Mouse (Mus musculus): ENCODE data around the gene Lrp2.
A peak's percentile ranks its signal among the peaks of the same experiment; 100 is the strongest.

The Lrp2 gene

GRCm38 (mm10) chr2:69511766-69512165 is 74.1 kb downstream of the Lrp2 start:
- no peak for DNase-seq (ENCODE audit: low spot score)

DNA sequence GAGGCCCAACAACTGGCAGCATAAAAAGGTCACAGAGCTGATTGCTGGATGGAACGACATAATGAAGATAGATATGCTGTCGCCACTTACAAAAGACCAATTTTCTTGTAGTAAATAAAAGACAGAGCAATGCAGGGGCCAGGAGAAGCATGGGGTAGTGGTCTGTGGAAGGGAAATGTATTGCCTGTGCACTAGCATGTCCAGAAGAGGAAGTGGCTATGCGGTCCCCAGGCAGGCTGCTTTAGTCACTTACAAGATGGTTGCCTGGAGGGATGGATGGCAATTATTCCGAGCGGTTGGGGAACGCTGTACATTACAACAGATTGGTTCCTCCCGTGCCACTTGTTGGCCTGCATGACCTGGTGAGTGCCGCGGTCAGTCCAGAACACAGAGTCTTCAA is 85.5 kb downstream of the Lrp2 start:
- no peak for DNase-seq (ENCODE audit: low spot score)

- DNase-seq (ENCODE audit: low spot score): peak; percentile 20
Observed at GRCm38 (mm10) chr2:69493130-69493529, 92.7 kb downstream of the Lrp2 start.

- DNase-seq (ENCODE audit: low spot score): no peak
Observed at GRCm38 (mm10) chr2:69480965-69481364, 104.9 kb downstream of the Lrp2 start.

- no peak for DNase-seq (ENCODE audit: low spot score)
Observed at GRCm38 (mm10) chr2:69479859-69480258, 106.0 kb downstream of the Lrp2 start.

GRCm38 (mm10) chr2:69476901-69477300 is 109.0 kb downstream of the Lrp2 start:
- peak; percentile 3 for DNase-seq (ENCODE audit: low spot score)

GRCm38 (mm10) chr2:69475177-69475576 is 110.7 kb downstream of the Lrp2 start:
- no peak for DNase-seq (ENCODE audit: low spot score)

DNA sequence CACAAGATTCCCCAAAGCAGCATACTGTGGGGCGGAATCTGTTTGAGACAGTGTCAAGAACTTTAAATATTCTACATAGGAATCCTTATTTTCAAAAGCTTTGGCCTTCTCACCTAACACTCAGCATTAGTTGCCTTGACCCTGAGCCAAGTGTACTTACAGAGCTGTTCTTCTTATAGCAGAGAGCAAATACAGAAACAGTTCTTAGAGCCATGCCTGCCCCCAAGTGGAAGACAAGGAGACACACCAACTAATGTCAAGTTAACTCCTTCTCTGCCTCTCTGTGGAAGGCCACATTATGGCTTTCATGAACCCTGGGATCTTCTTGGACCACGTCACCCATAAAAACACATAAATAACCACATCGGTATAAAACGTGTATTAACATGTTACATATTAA is 114.0 kb downstream of the Lrp2 start:
- no peak for DNase-seq (ENCODE audit: low spot score)

DNA sequence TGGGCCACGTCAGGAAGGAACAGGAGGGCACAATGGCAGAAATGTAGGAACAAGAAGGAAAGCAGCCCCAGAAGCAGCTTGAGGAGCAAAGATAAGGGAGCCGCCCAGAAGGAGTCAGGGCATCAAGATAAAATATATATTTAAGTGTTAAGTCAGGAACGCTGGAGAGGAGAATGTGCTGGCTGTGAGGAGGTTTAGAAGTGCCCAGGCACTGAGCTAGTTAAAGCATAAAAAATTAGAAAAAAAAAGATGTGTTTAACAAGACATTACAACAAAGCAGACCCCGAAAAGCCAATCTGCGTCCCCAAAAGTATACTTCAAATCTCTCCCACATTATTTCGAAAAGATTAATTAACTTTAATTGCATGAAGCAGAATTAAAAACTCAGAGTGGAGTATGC is 122.3 kb downstream of the Lrp2 start:
- DNase-seq (ENCODE audit: low spot score): no peak

DNA sequence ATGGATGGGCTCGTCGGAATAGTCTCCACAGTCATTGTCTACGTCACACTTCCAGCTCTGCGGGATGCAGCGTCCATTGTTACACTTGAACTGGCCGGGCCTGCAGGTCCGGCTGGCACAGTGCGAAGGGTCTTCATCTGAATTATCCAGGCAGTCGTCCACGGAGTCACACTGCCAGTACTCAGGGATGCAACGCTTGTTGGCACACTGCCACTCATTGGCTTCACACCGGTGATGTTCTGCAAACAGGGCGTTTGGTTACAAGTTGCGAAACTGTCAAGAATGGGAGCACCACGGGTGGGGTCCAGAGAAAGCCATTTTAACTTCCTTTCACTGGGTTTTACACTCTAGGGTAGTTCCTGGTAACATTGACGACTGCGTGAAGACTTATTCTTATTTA is 126.4 kb downstream of the Lrp2 start:
- no peak for DNase-seq (ENCODE audit: low spot score)

- no peak for DNase-seq (ENCODE audit: low spot score)
Observed at GRCm38 (mm10) chr2:69451128-69451527, 134.7 kb downstream of the Lrp2 start.

GRCm38 (mm10) chr2:69448581-69448980 is 137.3 kb downstream of the Lrp2 start:
- DNase-seq (ENCODE audit: low spot score): no peak

- peak; percentile 47 for DNase-seq (ENCODE audit: low spot score)
Observed at GRCm38 (mm10) chr2:69445896-69446472, 139.9 kb downstream of the Lrp2 start.

DNA sequence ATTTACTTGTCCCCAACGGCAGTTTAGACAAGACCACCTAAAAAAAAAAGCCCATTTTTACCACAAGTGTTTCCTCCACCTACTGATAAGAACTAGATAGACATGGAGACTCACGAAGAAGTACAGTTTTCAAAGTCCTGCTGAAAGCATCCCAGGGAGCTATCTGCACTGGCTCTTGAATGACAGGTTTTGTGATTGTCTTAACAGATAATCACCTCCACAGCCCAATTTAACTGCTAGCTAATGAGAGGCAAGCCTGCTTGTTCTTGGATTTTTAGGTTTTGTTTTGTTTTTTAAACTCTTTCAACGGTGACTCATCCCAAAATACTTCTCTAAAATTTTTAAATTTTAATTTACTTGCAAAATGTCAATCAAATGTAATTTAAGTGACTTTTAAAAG is 144.2 kb downstream of the Lrp2 start:
- DNase-seq (ENCODE audit: low spot score): peak; percentile 87

DNA sequence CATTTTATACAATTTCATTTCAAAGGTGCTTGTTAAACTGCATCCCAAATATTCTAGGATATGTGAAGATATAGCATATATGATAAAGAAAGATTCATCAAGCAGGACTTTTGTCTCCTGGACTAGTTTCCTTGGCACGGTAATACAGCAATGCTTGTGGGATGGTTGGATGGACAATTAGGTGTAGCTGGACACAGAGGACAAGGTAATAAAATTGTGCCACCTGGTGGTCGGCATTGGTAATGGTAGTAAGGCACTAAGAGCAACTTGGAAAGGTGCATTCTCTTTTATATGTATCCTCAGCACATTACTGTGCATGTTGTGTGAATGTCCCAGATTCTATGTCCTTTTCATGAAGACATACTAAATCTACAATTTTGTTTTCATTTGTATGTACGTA is 157.7 kb downstream of the Lrp2 start:
- DNase-seq (ENCODE audit: low spot score): peak; percentile 93

DNA sequence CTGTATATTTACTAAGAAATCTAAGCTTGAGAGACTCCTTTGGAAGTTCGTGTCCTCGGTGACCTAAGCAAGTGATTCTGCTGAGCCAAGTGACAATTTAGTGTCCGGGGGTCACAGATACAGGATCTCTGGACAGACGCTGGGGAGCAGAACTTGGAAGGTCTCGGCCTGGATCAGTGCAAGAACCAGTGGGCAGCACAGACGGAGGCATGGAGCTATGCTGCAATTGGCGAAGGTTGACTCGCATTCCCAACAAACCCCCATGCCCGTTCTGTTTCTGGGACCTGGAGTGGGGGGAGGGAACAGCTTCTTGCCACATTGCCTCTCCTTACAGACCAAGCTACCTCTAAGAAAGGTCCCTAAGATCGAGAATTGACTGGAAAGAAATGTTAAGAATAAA is 158.7 kb downstream of the Lrp2 start:
- DNase-seq (ENCODE audit: low spot score): no peak

GRCm38 (mm10) chr2:69426081-69426480 is 159.8 kb downstream of the Lrp2 start:
- no peak for DNase-seq (ENCODE audit: low spot score)

DNA sequence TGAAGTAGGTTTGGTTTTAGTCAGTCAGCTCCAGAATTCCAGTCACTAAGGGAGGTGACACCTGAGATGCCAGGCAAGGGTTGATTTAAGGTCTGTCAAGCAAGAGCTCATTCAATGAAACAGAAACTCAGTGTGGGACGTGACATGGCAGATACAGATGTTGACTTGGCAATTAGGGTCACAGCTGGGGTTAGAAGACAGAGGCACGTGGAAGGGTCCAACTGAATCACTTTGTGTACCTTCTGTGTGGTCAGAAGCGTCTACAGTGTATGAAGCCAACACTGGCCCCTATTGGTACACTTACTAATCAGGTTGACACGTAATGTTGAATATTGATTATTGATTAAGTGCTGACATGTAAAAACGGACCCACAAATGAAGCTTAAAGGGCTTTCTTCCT is 161.0 kb downstream of the Lrp2 start:
- DNase-seq (ENCODE audit: low spot score): no peak

DNA sequence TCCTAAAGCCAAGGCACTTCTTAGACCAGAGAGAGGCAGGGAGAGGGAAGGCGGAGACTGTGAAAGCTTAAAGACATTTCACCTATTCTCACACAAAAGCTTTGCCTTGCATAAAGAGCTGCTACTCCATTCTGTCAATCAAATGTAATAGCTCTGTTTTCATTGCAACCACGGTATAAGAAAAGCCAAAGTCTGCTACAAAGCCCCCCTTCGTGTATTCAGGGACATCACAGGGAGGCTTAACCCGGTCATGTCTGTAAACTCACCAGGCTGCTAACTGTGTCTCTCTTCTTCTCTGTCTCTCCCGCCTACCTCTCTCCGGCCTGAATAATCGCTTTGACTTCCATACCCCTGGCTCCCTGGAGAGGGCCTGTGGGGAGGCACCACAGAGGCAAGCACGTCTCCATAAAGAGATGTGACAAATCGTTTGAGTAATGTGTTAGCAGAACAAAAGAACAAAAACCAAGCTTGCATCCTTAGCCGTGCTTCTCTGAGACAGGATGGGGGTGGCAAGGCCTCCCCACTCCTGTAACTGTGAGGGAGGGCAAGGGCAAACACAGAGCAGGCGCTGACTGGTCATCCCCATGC is 167.5 kb downstream of the Lrp2 start:
- DNase-seq (ENCODE audit: low spot score): peak; percentile 65

GRCm38 (mm10) chr2:69415070-69415469 is 170.8 kb downstream of the Lrp2 start:
- no peak for DNase-seq (ENCODE audit: low spot score)

DNA sequence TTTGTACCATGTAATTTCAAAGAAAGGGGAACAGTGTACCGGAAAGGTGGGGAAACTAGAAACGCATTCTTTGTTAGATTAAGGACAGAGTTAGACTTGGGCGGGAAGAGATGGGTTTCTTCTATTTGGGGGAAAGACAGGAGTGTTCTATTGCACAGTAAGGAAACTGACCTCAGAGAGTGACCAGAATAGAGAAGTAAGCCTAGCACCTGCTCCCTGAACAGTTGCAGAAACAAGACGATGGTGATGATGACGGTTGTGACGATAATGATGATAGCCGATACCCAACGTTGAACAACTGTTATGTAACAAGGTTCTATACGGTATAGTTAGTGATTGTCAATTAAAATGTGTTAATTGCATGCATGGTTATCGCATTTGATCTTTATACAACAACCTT is 171.3 kb downstream of the Lrp2 start:
- no peak for DNase-seq (ENCODE audit: low spot score)

GRCm38 (mm10) chr2:69405692-69406091 is 180.2 kb downstream of the Lrp2 start:
- no peak for DNase-seq (ENCODE audit: low spot score)

- no peak for DNase-seq (ENCODE audit: low spot score)
Observed at GRCm38 (mm10) chr2:69402309-69402708, 183.6 kb downstream of the Lrp2 start.

- DNase-seq (ENCODE audit: low spot score): no peak
Observed at GRCm38 (mm10) chr2:69401891-69402290, 184.0 kb downstream of the Lrp2 start.
